Mouse (Mus musculus): ENCODE measurements around the gene Pcbp3. TPM values are rescaled to one million over a fixed set of nuclear protein-coding genes. Genes with fewer than 3 reads are reported as not detected.

Pcbp3 gene
- total and polyA plus RNA-seq, 3 experiments, result not detected

- TF ChIP-seq ETS1 (conservative IDR thresholded peaks at IDR 0.05; ENCODE audit: low read depth, low read length) (no peak), MXI1 (IDR thresholded peaks at IDR 0.05; ENCODE audit: low read depth, low read length) (no peak), NRF1 (IDR thresholded peaks at IDR 0.05; ENCODE audit: low read depth, low read length) (no peak), ZKSCAN1 (IDR thresholded peaks at IDR 0.05; ENCODE audit: borderline replicate concordance, low read depth, low read length) (no peak), POLR2AphosphoS2 (IDR thresholded peaks at IDR 0.05; ENCODE audit: low read depth, low read length) (no peak)
- dilution Hi-C loops (cut with MboI; ENCODE audit: extremely low pct_ligation_motif_present, extremely low pct_unique_long_range_greater_than_20kb, low sequenced_read_pairs), result no loop called here
- H3K79me2 ChIP-seq (replicated peaks; ENCODE audit: control insufficient read depth, extremely low read depth, insufficient read depth, poor library complexity, severe bottlenecking), result no peaks in the 10 kb centered on the region
- in situ Hi-C loops (cut with MboI; ENCODE audit: low pct_ligation_motif_present, low pct_unique_long_range_greater_than_20kb, low sequenced_read_pairs), result no loop called here
- no peak for DNase-seq (ENCODE audit: extremely low read depth)
- no peak overlapping the region for H3K9ac ChIP-seq (ENCODE audit: insufficient read depth, low read depth)
- no peaks in the 10 kb centered on the region for H3K4me1 ChIP-seq (ENCODE audit: control insufficient read depth in 1 of 2, insufficient read depth in 2 of 2)
- no peak overlapping the region for H3K27ac ChIP-seq (ENCODE audit: insufficient read depth, low read depth)
- no peak overlapping the region for H3K4me3 ChIP-seq (replicated peaks in 1 of 3; ENCODE audit: low read depth in 2 of 3, low read length in 2 of 3, poor library complexity in 1 of 3)
- H3K4me2 ChIP-seq (ENCODE audit: insufficient read depth, low read depth, poor library complexity, severe bottlenecking), result no peak overlapping the region
- H3K9me3 ChIP-seq (replicated peaks; ENCODE audit: low read length), result no peaks in the 10 kb centered on the region
- H3K36me3 ChIP-seq (replicated peaks in 1 of 2; ENCODE audit: control insufficient read depth in 1 of 2, insufficient read depth in 1 of 2, low read length in 1 of 2), result no peaks in the 10 kb centered on the region
- H3K27me3 ChIP-seq (replicated peaks), result peaks cover 94% of the 10 kb centered on the region
These were observed 244.1 kb downstream of the Pcbp3 start for GRCm38 (mm10) chr10:76717631-76718030.

DNA sequence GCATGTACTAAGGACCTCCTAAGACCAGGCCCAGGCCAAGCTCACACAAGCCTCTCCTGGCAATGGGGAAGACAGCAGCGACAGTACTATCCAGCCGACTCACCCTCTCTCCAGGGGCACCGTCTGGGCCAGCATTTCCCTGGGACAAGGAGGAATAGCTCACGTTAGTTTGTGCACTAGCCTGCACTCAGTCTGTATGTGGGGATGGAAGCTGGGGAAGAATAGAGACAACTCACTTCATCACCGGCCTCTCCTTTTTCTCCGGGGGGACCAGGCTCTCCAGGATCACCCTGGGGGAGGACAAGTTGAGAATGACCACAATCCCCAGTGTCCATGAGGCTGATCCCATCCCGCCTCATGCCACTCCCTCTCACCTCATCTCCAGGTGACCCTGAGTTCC, 244.7 kb downstream of the Pcbp3 start:
- Histone ChIP-seq H3K4me1 (ENCODE audit: control insufficient read depth in 1 of 2, insufficient read depth in 2 of 2) (no peaks in the 10 kb centered on the region), H3K4me3 (replicated peaks in 1 of 3; ENCODE audit: low read depth in 2 of 3, low read length in 2 of 3, poor library complexity in 1 of 3) (no peak overlapping the region), H3K36me3 (replicated peaks in 1 of 2; ENCODE audit: control insufficient read depth in 1 of 2, insufficient read depth in 1 of 2, low read length in 1 of 2) (no peaks in the 10 kb centered on the region), H3K9me3 (replicated peaks; ENCODE audit: low read length) (no peaks in the 10 kb centered on the region), H3K27ac (ENCODE audit: insufficient read depth, low read depth) (no peak overlapping the region), H3K9ac (ENCODE audit: insufficient read depth, low read depth) (no peak overlapping the region), H3K4me2 (ENCODE audit: insufficient read depth, low read depth, poor library complexity, severe bottlenecking) (no peak overlapping the region), H3K27me3 (replicated peaks) (peaks cover 95% of the 10 kb centered on the region), H3K79me2 (replicated peaks; ENCODE audit: control insufficient read depth, extremely low read depth, insufficient read depth, poor library complexity, severe bottlenecking) (no peaks in the 10 kb centered on the region)
- TF ChIP-seq ETS1 (conservative IDR thresholded peaks at IDR 0.05; ENCODE audit: low read depth, low read length) (no peak), MXI1 (IDR thresholded peaks at IDR 0.05; ENCODE audit: low read depth, low read length) (no peak)
- in situ Hi-C loops (cut with MboI; ENCODE audit: low pct_ligation_motif_present, low pct_unique_long_range_greater_than_20kb, low sequenced_read_pairs) (no loop called here), dilution Hi-C loops (cut with MboI; ENCODE audit: extremely low pct_ligation_motif_present, extremely low pct_unique_long_range_greater_than_20kb, low sequenced_read_pairs) (no loop called here)
- no peak for DNase-seq (ENCODE audit: extremely low read depth)

DNA sequence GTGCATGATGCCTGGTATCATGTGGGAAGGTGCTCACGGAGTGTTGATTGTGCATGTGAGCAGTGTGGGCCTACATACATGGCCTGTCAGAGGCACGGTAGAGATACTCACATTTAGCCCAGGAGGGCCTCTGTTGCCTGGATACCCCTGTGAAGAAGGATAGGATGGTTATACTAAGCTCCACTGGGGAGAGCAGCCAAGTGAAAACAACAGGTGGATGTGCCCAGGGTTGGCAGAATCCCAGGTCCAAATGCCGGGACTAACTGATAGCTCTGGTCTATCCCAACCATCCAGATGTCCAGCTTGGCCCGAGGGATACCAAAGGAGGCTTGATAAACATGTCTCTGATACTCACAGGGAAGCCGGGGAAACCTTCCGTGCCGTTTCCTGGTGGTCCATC, 247.4 kb downstream of the Pcbp3 start:
- no peaks in the 10 kb centered on the region for H3K79me2 ChIP-seq (replicated peaks; ENCODE audit: control insufficient read depth, extremely low read depth, insufficient read depth, poor library complexity, severe bottlenecking)
- no peak overlapping the region for H3K4me3 ChIP-seq (replicated peaks in 1 of 3; ENCODE audit: low read depth in 2 of 3, low read length in 2 of 3, poor library complexity in 1 of 3)
- dilution Hi-C loops (cut with MboI; ENCODE audit: extremely low pct_ligation_motif_present, extremely low pct_unique_long_range_greater_than_20kb, low sequenced_read_pairs), result no loop called here
- no peaks in the 10 kb centered on the region for H3K9me3 ChIP-seq (replicated peaks; ENCODE audit: low read length)
- no peak for TF ChIP-seq ZMIZ1 (IDR thresholded peaks at IDR 0.05; ENCODE audit: low read depth, low read length)
- TF ChIP-seq BHLHE40 (IDR thresholded peaks at IDR 0.05; ENCODE audit: low read depth, low read length), result no peak
- no peak for TF ChIP-seq HCFC1 (IDR thresholded peaks at IDR 0.05; ENCODE audit: low read depth, low read length)
- no peak for TF ChIP-seq SMC3 (IDR thresholded peaks at IDR 0.05; ENCODE audit: low read depth, low read length)
- TF ChIP-seq MEF2A (IDR thresholded peaks at IDR 0.05; ENCODE audit: borderline replicate concordance, low read depth, low read length), result no peak
- TF ChIP-seq POLR2AphosphoS2 (IDR thresholded peaks at IDR 0.05; ENCODE audit: low read depth, low read length), result no peak
- TF ChIP-seq ZNF384 (IDR thresholded peaks at IDR 0.05; ENCODE audit: low read depth, low read length), result no peak
- no peak for TF ChIP-seq ZC3H11A (IDR thresholded peaks at IDR 0.05; ENCODE audit: low read depth, low read length)
- no peak for TF ChIP-seq POLR2A (IDR thresholded peaks at IDR 0.05; ENCODE audit: low read depth, low read length)
- TF ChIP-seq MXI1 (IDR thresholded peaks at IDR 0.05; ENCODE audit: low read depth, low read length), result no peak
- TF ChIP-seq USF2 (conservative IDR thresholded peaks at IDR 0.05; ENCODE audit: low read depth, low read length), result no peak
- no peak for TF ChIP-seq MAX (IDR thresholded peaks at IDR 0.05; ENCODE audit: low read length)
- TF ChIP-seq NELFE (IDR thresholded peaks at IDR 0.05; ENCODE audit: low read depth, low read length), result no peak
- TF ChIP-seq RCOR1 (conservative IDR thresholded peaks at IDR 0.05; ENCODE audit: low read depth, low read length), result no peak
- no peak overlapping the region for H3K9ac ChIP-seq (ENCODE audit: insufficient read depth, low read depth)
- H3K4me2 ChIP-seq (ENCODE audit: insufficient read depth, low read depth, poor library complexity, severe bottlenecking), result no peak overlapping the region
- no peaks in the 10 kb centered on the region for H3K36me3 ChIP-seq (replicated peaks in 1 of 2; ENCODE audit: control insufficient read depth in 1 of 2, insufficient read depth in 1 of 2, low read length in 1 of 2)
- no peak overlapping the region for H3K27ac ChIP-seq (ENCODE audit: insufficient read depth, low read depth)
- in situ Hi-C loops (cut with MboI; ENCODE audit: low pct_ligation_motif_present, low pct_unique_long_range_greater_than_20kb, low sequenced_read_pairs), result no loop called here
- no peaks in the 10 kb centered on the region for H3K4me1 ChIP-seq (ENCODE audit: control insufficient read depth in 1 of 2, insufficient read depth in 2 of 2)
- H3K27me3 ChIP-seq (replicated peaks), result peaks cover 93% of the 10 kb centered on the region
- DNase-seq (ENCODE audit: extremely low read depth), result no peak

All from CH12.LX (cell line).